Mouse (Mus musculus): ENCODE measurements around the gene Gm28308.

- TF ChIP-seq POLR2A (IDR thresholded peaks at IDR 0.05; ENCODE audit: control insufficient read depth in 1 of 2, insufficient read depth in 1 of 2, low read depth in 1 of 2, low read length in 2 of 2, poor library complexity in 1 of 2) (no peak), MYB (IDR thresholded peaks at IDR 0.05; ENCODE audit: low read depth, low read length) (no peak), POLR2AphosphoS2 (IDR thresholded peaks at IDR 0.05; ENCODE audit: low read length) (no peak), EP300 (IDR thresholded peaks at IDR 0.05; ENCODE audit: low read depth in 1 of 2, low read length in 2 of 2) (no peak)
These were observed 49.6 kb downstream of the Gm28308 start for GRCm38 (mm10) chr6:52163366-52164031.
